Mouse (Mus musculus): Measurements from ENCODE around the gene Imp3. TPM values are rescaled to one million over a fixed set of nuclear protein-coding genes. Genes with fewer than 3 reads are reported as not detected.

The Imp3 gene
- polyA plus RNA-seq (2017; shearing (Covaris generic)) = 72.1 TPM

GRCm38 (mm10) chr9:56937223-56938160, at the start of gene Imp3:
TSS of gene Imp3 (plus strand) at chr9:56937475.

GRCm38 (mm10) chr9:56928041-56928811, 9.0 kb upstream of the Imp3 start, which contains the start of gene Snx33:
TSS of gene Snx33 (minus strand) at chr9:56928371.

GRCm38 (mm10) chr9:56950414-56951400, 13.4 kb downstream of the Imp3 start, which contains the start of gene Snupn:
TSS of gene Snupn (plus strand) at chr9:56950878.

Other genes starting within 250 kb of the Imp3 start
- not detected for gene Lingo1, start 141.0 kb upstream of the Imp3 start, polyA plus RNA-seq (2017; shearing (Covaris generic))
- not detected for gene Odf3l1, start 72.8 kb upstream of the Imp3 start, polyA plus RNA-seq (2017; shearing (Covaris generic))
- gene Cspg4, start 72.4 kb upstream of the Imp3 start, polyA plus RNA-seq (2017; shearing (Covaris generic)) = 0.32 TPM
- 5.1 TPM for gene Snx33, start 9.1 kb upstream of the Imp3 start, polyA plus RNA-seq (2017; shearing (Covaris generic))
- 15.5 TPM for gene Snupn, start 13.4 kb downstream of the Imp3 start, polyA plus RNA-seq (2017; shearing (Covaris generic))
- gene Ptpn9, start 57.4 kb downstream of the Imp3 start, polyA plus RNA-seq (2017; shearing (Covaris generic)) = 16.7 TPM
- gene Sin3a, start 134.6 kb downstream of the Imp3 start, polyA plus RNA-seq (2017; shearing (Covaris generic)) = 25.4 TPM
- gene Man2c1, start 193.2 kb downstream of the Imp3 start, polyA plus RNA-seq (2017; shearing (Covaris generic)) = 74.8 TPM
- 54.0 TPM for gene Neil1, start 210.8 kb downstream of the Imp3 start, polyA plus RNA-seq (2017; shearing (Covaris generic))
- gene Commd4, start 220.9 kb downstream of the Imp3 start, polyA plus RNA-seq (2017; shearing (Covaris generic)) = 160 TPM

Measured in effector memory CD4-positive, alpha-beta T cell, adult 7 months (primary cell).